Mouse (Mus musculus) frontal cortex, postnatal 36 days (tissue): ENCODE measurements around the gene Ispd.

Experiments used
- DNase-seq, 2 experiments: peaks; one replicate each; pipeline ENCODE4 v3.0.0; 2022; ENCODE audit warnings: low spot score in 2 of 2

Ispd gene

DNA sequence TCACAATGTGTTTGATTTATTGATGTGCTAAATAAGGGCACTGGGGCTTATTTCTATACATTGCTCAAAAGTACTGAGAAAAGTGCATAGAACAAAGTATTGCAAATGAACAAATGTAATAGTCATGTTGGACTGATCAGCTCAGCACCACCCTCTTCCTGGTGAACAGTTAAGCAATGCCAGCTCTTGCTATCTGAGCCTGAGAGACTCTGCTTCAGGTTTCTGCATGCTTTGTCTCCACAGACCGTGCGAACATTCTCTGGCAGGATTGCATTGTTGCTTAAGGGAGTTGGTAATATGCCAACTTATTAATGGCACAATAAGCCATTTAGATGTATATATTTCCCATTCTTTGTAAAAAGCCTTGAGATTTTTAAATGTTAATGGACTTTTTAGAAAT, 182.9 kb downstream of the Ispd start:
- DNase-seq = no peak

DNA sequence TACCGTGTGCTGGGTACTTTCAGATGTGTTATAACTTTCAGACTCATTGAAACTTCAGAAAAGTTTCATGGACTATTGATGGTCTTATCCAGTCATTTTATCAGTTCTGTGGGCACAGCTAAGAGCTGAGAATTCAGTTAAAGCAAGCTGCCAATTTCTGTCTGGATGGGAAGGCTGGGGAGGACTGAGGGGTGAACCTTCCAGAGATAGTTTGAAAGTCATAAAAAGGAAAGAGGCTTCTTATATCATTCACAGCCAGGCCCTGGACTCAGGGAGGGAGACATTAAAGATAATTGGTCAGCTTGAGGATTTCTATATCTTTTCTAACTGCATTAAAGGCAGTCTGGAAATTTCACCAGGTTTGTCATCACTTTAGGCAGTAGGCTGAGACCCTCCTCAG, 185.7 kb downstream of the Ispd start:
- DNase-seq = no peak

DNA sequence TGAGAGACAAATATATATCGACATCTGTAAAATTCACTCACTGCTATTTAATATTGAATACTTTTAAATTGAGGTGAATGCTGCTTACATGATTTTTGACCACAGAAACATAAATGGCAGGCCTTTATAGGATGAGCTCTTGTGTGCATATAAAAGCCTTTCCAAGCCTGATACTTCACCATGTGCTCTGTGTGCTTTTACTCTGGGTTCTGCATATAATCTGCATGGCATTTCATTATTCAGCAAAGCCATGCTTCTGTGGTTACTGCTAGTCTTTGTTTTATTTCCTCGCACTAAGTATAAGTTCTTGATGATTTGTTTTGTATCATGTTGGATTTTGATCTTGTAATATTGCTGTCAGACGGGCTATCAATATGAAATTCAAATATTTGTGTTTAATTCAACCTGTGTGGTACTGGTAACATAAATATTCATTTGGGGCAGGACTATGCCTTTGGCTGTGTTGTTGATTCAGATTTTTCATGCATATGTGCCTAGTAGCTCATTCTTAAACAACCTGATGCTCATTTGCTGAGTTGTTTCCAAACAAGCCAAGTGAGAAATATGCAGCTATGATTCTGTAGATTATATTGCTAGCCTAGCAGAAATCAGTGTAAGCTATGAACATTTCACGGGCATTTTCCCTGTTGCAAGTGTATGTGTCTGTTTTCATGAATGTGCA, 189.3 kb downstream of the Ispd start:
- DNase-seq = no peak

DNA sequence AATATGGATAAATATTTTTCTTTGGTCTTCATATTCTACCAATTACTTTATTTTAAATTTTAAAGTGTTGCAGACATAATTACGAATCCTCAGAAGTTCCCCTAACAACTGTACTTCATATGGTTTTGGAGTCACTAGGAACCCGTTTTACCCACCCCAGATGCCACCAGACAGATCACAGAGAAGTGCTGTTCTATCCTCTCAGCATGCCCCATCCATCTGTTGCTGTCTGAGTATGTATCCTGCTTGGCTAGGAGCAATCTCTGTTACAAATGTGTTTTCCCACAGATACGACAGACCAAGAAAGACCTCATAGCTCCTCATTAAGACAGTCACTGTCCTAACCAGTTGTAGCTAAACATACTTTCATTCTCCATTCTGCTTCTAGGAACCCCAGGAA, 203.6 kb downstream of the Ispd start:
- DNase-seq = no peak

- DNase-seq = no peak
Measured at GRCm38 (mm10) chr12:36597539-36598250, 216.4 kb downstream of the Ispd start.

- DNase-seq = no peak
Measured at GRCm38 (mm10) chr12:36621960-36622736, 240.9 kb downstream of the Ispd start.

DNA sequence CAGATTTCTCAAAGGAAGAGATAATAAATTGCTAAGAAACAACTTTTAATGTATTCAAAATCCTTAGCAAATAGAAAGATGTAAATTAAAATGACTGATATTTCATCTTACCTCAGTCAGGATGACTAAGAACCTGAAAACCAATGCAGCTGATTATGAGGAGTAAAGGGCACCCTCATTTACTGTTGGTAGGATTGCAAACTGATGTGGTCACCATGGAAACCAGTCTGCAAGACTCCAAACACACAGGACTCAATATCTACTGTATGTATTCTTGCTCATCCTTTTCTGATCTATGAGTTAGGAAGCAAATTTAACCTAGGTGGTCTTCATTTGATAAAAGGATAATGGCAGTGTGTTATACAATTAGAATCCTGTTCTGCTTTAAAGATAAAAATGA, 246.0 kb downstream of the Ispd start:
- no peak for DNase-seq

GRCm38 (mm10) chr12:36632427-36632826, 251.2 kb downstream of the Ispd start:
- DNase-seq = no peak

- no peak for DNase-seq
Measured at GRCm38 (mm10) chr12:36647514-36647913, 266.3 kb downstream of the Ispd start.

- peak; percentile 19 to 21 for DNase-seq
Measured at GRCm38 (mm10) chr12:36662496-36662895, 281.2 kb downstream of the Ispd start.

DNA sequence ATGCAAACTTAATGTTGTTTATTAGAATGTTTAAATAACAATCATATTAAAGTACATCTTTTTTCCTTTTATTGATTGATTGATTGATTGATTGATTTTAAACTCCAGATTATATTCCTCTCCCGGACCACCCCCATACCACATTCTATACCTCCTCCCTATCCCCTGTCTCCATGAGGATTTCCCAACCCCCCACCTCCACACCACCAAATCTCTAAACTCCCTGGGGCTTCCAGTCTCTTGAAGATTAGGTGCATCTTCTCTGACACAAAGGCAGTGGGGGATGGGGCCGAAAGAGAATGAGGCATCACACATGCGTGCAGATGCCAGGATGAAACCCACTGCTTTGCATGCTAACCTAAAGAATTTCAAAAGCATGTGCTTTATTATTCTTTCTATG, 283.5 kb downstream of the Ispd start:
- no peak for DNase-seq

GRCm38 (mm10) chr12:36666771-36667170, 285.5 kb downstream of the Ispd start:
- no peak for DNase-seq

DNA sequence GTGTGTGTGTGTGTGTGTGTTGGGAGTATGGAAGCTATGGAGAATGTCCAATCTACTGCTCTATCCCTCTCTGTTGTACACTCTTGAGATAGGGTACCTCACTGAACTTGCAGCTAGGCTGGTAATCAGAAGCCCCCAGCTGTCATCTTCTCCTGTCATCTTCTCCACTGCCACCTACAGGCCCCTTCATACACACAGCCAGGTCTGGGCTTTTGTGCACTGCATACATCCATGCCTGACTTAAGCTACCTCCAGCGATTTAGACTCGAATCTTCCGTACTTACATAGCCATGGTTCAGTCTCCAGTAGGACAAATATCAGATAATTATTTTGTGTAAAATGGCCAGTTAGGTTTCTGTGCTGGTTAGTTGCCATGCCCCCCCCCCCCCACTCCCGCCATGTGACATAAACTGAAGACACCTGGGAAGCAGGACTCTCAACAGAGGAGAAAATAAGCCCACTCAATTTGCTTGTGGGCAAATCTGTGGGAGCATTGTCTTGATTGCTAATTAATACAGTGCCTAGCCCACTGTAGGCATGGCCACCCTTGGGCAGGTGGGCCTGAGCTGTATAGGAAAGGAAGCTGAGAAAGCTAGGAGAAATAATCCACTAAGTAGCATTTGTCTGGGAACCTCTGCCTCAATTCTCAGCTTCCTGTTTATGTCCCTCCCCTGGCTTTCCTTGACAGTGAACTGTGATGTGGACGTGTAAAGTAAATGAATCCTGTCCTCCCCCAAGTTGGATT, 289.1 kb downstream of the Ispd start:
- no peak for DNase-seq

GRCm38 (mm10) chr12:36670915-36671579, 289.8 kb downstream of the Ispd start:
- peak in 1 of 2 experiments; percentile 22 for DNase-seq

DNA sequence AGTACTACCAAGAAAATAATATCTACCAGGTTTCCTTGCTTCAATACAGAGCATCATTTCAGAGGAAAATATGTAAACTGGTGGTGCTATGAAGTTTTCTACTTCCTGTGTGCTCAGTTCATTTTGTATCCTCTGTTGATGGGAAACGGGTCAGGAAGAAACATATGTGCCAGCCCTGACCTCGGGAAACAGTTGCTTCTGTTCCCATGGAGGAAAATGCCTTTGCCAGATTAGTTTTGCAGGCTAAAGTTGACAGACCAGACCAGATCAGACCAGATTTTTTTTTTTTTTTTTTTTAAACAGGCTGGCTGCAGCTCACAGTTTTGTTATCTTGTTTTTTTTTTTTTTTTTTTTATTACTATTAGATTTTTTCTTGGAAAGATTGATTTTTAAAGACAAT, 293.2 kb downstream of the Ispd start:
- DNase-seq = no peak

DNA sequence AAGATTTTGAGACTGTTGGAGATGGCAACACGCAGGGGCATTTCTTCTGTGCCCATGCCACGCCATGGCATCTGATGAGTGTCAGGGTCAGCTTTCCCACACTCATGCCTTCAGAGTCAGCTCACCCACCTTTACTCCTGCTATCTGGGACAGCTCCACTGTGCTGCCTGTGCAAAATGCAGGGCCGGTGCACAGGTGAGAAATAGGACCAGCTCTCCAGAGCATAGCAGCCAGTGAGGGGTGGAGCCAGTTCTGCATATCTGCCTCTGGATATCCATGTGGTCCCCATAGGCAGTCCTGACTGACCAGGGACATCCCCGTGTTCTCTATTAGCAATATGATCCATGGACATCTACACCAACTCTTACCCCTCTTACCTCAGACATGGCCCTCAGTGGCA, 297.0 kb downstream of the Ispd start:
- DNase-seq = no peak

DNA sequence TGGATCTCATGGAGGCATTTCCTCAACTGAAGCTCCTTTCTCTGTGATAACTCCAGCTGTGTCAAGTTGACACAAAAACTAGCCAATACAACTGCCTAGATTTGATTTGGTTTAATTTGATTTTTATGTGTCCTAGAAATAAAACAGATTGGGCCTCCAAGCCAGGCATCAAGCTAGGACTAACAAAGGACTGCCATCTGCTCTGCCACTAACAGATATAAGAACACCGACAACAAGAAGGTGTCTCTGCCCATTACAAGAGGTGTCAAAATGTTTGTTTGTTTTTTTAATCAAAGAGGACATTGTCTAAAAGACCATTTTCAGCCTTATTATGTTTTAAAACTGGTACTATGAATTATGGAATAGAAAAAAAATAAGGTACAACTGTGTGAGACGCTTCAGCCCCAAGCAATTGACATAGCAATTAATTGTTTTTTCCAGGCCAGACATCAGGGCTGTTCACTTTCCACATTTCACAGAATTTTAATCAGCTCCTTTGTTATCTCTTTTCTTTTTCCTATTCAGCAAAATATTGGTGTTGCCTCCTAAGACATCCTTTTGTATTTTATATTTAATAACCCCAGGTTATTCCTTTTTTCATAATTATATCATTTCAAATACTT, 299.7 kb downstream of the Ispd start:
- no peak for DNase-seq

GRCm38 (mm10) chr12:36681779-36682178, 300.5 kb downstream of the Ispd start:
- no peak for DNase-seq

DNA sequence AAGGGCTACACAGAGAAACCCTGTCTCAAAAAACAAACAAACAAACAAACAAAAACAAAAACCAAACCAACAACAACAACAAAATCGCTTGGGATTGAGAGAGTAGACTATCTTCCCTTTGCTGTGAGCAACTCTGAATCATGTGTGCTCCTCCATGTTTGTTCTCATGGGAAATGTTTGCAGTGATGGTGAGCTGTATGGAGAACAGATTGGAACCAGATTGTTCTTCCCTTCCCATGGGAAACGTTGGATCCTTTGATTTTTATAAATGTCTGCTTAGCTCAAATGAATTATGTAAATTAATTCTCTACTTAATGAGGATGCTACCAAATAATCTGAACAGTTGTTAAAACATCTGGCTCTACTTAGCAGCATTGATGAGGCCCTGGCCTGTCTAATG, 312.8 kb downstream of the Ispd start:
- DNase-seq = no peak

- DNase-seq = peak in 1 of 2 experiments; percentile 3
Measured at GRCm38 (mm10) chr12:36704380-36704779, 323.1 kb downstream of the Ispd start.

DNA sequence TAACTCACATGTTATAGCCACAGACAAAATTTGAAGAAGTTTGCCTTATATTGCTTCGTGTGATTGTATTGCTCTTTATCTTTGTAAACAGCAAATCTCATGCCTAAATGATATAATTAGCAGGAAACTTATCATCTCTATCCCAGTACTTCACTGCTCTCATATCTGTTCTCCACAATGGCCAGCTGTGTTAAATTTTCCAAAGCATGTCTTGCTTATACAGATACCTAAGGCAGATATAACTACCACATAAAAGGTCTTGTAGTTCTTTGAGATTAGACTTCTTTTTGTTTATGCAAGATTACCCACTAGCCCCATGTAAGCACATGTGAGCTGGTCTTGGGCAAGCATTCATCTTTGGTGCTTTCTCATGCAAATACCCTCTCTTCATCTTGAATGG, 327.6 kb downstream of the Ispd start:
- no peak for DNase-seq
